Mouse (Mus musculus): ENCODE measurements around the gene Gm45194. TPM values are rescaled to one million over a fixed set of nuclear protein-coding genes. Genes with fewer than 3 reads are reported as not detected.

Gm45194 gene
- total RNA-seq (2021), result under 1 TPM in 1 of 2 experiments, not detected in 1; 0.49 TPM
- long read RNA-seq, experiment 1, result 0 reads
- long read RNA-seq, experiment 2, result 0 reads

DNA sequence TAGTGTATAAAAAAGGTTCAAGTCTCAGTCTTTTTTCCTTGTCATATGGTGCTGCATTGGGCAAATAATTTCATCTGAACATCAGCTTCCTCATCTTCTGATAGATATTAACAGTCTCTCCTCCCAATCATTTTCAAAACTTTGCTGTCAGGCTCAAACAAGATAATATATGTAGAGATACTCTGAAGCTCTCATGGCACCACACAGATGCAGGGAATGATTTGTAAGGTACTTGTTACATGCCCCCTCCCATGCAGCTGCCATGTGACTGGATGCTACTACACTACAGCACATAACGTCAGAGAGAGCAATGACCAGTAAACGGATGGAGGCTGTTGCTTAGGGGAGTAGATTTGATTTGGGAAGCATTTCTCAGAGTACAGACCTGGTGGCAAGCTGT, at the start of gene Gm45194:
Gene Gm45194, plus strand, starts transcription at position 301 of the 400 bp plus-strand sequence.
- no peak for DNase-seq (ENCODE audit: low spot score in 2 of 2)
- intact Hi-C loops (cut with DNase I), result no loop called here

- no peak for DNase-seq (ENCODE audit: low spot score in 2 of 2)
- intact Hi-C loops (cut with DNase I), result no loop called here
These were observed 35.3 kb upstream of the Gm45194 start for GRCm38 (mm10) chrX:111855878-111856277.

DNA sequence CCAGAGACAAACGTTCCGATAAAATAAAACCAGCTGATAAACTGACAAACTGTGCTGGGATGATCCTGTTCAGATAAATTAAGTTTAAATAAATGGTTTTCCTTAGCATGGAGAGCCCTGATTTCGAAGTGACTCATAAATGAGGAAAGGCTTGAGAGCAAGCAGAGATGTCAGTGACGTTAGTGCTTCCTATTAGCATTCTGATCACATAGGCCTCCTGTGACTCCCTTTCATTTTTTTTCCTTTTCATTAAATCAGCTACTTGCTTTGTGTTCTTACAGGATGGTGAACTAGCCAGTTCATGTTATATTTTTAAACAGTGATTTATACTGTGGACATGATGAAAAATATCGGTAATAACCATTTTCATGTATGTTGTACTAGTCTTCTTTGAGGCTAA, 9.9 kb upstream of the Gm45194 start:
- intact Hi-C loops (cut with DNase I), result no loop called here
- DNase-seq (ENCODE audit: low spot score in 2 of 2), result no peak

DNA sequence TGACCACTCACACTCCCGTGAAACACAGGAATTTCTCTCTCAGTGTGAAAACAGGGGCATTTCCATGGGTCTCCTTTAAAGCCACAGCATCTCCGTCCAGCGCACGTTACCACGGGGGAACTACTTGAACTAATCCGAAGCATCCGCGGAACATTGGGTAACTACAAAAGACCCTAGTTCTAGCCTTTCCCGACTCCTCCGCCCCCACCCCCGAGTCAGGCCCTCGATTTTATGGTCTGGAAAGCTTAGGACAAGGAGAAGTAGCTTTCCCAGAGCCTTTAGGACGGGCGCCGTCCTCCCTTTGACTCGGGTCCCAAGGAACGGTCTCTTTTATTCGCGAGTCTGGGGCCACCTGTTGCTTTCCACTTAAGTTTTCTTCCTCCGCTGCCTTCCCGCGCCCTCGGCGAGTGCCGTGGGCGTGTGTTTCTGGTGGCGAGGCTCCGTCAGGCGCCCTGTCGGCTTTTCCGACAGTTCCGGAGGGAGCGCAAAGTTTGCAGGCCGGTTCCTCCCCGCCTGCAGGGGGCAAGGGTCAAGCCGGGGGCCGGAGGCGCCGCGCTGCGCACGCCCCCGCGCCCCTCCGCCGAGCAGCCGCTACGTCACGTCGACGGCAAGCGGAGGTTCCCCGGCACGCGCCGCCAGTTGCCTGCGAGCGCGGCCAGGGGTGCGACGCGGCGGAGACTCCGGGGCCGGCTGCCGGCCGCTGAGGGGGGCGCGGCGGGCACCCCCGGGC, 3.3 kb downstream of the Gm45194 start:
- DNase-seq (ENCODE audit: low spot score in 2 of 2), result peak in 1 of 2 experiments; percentile 2
- intact Hi-C loops (cut with DNase I), result no loop called here

- intact Hi-C loops (cut with DNase I), result no loop called here
- no peak for DNase-seq (ENCODE audit: low spot score in 2 of 2)
These were observed 4.0 kb downstream of the Gm45194 start for GRCm38 (mm10) chrX:111895084-111895779.

- intact Hi-C loops (cut with DNase I), result no loop called here
These were observed 26.2 kb downstream of the Gm45194 start for GRCm38 (mm10) chrX:111917422-111917821.

DNA sequence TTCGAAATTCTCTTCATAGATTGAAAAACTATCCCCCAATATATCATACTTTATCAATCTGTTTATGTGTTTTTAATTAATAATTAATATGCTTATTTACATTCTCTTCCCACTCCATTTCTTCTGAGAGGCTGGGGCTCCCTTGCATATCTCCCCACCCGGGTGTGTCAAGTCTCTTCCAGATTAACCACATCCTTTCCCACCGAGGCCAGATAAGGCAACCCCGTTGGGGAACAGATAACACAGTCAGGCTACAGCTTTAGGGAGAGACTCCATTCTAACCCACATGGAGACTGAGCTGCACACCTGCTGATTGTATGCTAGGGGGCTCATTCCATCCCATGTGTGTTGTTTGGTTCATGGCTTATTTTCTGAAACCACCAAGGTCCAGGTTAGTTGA, 69.7 kb downstream of the Gm45194 start:
- DNase-seq (ENCODE audit: low spot score in 2 of 2), result no peak
- intact Hi-C loops (cut with DNase I), result no loop called here

More at GRCm38 (mm10) chrX:111917422-111917821, 26.2 kb downstream of the Gm45194 start:
- no peak for DNase-seq (ENCODE audit: low spot score in 2 of 2)

GRCm38 (mm10) chrX:111999661-112000060, 108.5 kb downstream of the Gm45194 start:
- DNase-seq (ENCODE audit: low spot score in 2 of 2), result no peak
- intact Hi-C loops (cut with DNase I), result no loop called here

DNA sequence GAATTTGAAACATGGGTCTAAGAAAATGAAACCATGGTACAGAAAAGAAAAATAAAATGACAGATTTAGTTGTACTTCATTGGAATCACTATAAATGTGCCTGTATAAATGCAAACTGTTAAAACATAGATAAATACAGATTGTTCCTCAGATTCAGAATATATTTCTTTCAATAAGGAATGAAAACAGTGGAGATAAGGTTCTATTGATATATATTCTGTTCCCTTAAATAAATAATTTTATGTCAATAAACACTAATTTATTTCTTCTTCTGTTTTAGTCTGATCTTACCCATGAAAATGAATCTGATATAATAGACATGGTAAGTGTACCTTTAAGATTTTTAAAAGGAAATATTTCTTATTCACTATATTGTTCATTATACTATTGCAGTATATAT, 119.5 kb downstream of the Gm45194 start, which contains the start of gene Tex16:
Gene Tex16, plus strand, starts transcription at position 301 of the 400 bp plus-strand sequence.
- DNase-seq (ENCODE audit: low spot score in 2 of 2), result no peak

GRCm38 (mm10) chrX:112238749-112239148, 347.6 kb downstream of the Gm45194 start, which contains the start of gene 4933403O08Rik:
4933403O08Rik (plus strand) TSS chrX:112239049.
- DNase-seq (ENCODE audit: low spot score in 2 of 2), result no peak
- intact Hi-C loops (cut with DNase I), result no loop called here

More for the DNA sequence above, 119.5 kb downstream of the Gm45194 start, which contains the start of gene Tex16:
- intact Hi-C loops (cut with DNase I), result no loop called here

DNA sequence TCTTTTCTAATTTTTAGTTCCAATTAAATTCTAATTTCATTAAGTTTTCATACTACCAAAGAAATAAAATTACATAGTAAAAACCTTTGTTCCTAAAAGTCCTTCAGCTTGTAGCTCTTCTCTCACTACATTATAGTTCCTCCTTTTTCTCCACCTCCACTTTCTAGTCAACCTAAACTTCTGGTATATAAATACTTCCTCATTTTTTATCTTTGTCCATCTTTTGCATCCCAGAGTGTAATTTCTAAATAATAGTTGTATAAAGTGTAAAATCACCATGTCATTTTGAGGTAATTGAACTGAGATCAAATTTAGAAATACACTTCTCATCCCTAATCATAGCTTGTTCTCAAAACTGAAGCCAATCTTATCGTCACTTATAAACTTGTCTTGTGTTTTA, 351.7 kb downstream of the Gm45194 start:
- no peak for DNase-seq (ENCODE audit: low spot score in 2 of 2)
- intact Hi-C loops (cut with DNase I), result no loop called here

DNA sequence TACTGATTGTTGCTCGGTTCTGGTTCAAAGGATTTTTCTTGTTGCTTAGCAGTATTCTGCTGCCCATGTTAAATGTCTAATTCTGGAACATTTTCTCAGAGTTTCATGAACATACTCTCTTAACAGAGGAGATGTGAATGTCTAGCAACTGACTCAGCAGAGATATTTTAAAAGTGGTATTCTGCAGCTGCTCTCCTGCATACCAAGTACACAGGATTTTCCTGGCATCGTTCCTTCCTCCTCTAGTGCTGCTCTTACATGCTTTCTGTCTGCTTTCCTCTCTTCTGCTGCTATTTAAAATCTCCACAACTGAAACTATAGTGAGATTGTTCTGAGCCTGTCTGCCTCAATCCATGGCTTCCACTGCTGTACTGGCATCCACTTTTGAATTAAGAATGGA, 364.3 kb downstream of the Gm45194 start:
- intact Hi-C loops (cut with DNase I), result no loop called here

DNA sequence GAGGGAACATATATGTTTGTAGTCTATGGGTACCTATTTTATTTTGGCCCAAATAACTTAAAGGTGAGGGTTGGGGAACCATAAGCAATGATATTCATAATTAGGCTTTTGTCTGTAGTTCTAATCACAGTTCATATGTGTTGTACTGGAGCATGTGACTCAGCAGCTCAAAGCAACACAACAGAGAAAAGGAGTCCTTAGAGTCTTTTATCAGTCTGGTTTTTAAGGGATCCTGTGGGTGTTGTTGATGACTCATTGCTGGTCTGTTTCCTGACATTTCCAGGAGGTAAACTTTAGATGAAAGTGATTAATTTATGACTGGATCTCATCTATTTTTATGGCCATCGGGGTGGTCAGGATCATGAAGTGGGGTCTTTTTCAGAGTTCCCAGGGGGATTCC, 382.4 kb downstream of the Gm45194 start:
- intact Hi-C loops (cut with DNase I), result no loop called here
- no peak for DNase-seq (ENCODE audit: low spot score in 2 of 2)

More for the DNA sequence above, 364.3 kb downstream of the Gm45194 start:
- DNase-seq (ENCODE audit: low spot score in 2 of 2), result peak; percentile 40 to 81

Other genes starting within 250 kb of the Gm45194 start
- gene Hdx, start 194.3 kb upstream of the Gm45194 start, total RNA-seq (2021), result 1 to 10 TPM; 2.9 to 3.2 TPM
- gene Tex16, start 119.6 kb downstream of the Gm45194 start, total RNA-seq (2021), result not detected